Mouse (Mus musculus) frontal cortex, adult 2 months (tissue): ENCODE data around the gene Nme9. TPM values are rescaled to one million over a fixed set of nuclear protein-coding genes. Genes with fewer than 3 reads are reported as not detected.
A peak's percentile ranks its signal among the peaks of the same experiment; 100 is the strongest.

ENCODE experiments used
- DNase-seq, 2 experiments: peaks; one replicate each; pipeline ENCODE4 v3.0.0; 2022; ENCODE audit warnings: low spot score in 1 of 2; ENCODE audit errors: extremely low spot score in 1 of 2
- polyA plus RNA-seq: library from polyadenylated mRNA; depleted of rRNA; stranded (reverse); fragments of >200 nt; gene quantifications from 2 replicates; pipeline ENCODE4 v1.2.3, GENCODE M21; 2012; rRNA removed

The Nme9 gene
- polyA plus RNA-seq, 1 experiment, result not detected

- no peak for DNase-seq
Observed at GRCm38 (mm10) chr9:99471334-99471733, 20.1 kb downstream of the Nme9 start.

GRCm38 (mm10) chr9:99479181-99479711 is 28.0 kb downstream of the Nme9 start:
- DNase-seq, result peak in 1 of 2 experiments; percentile 72

GRCm38 (mm10) chr9:99480764-99481163 is 29.5 kb downstream of the Nme9 start:
- peak in 1 of 2 experiments; percentile 54 for DNase-seq

GRCm38 (mm10) chr9:99483191-99483590 is 31.9 kb downstream of the Nme9 start:
- no peak for DNase-seq

GRCm38 (mm10) chr9:99484632-99485031 is 33.4 kb downstream of the Nme9 start:
- no peak for DNase-seq

GRCm38 (mm10) chr9:99485144-99485543 is 33.9 kb downstream of the Nme9 start:
- no peak for DNase-seq

- no peak for DNase-seq
Observed at GRCm38 (mm10) chr9:99487126-99487695, 35.9 kb downstream of the Nme9 start.

- no peak for DNase-seq
Observed at GRCm38 (mm10) chr9:99487841-99488240, 36.6 kb downstream of the Nme9 start.

GRCm38 (mm10) chr9:99491050-99491449 is 39.8 kb downstream of the Nme9 start:
- no peak for DNase-seq

GRCm38 (mm10) chr9:99492634-99493200 is 41.4 kb downstream of the Nme9 start:
- DNase-seq, result no peak

- no peak for DNase-seq
Observed at GRCm38 (mm10) chr9:99499336-99499735, 48.1 kb downstream of the Nme9 start.

GRCm38 (mm10) chr9:99505875-99506274 is 54.6 kb downstream of the Nme9 start:
- DNase-seq, result no peak

Other genes starting within 250 kb of the Nme9 start
- not detected in 2 replicates for gene Faiml, start 214.2 kb upstream of the Nme9 start, polyA plus RNA-seq
- gene Cep70, start 208.1 kb upstream of the Nme9 start, polyA plus RNA-seq, result 19.0 and 21.1 TPM in 2 replicates
- 1.4 and 2.1 TPM in 2 replicates for gene Esyt3, start 92.9 kb upstream of the Nme9 start, polyA plus RNA-seq
- gene Mras, start 14.1 kb upstream of the Nme9 start, polyA plus RNA-seq, result 132 and 173 TPM in 2 replicates
- 53.4 and 57.1 TPM in 2 replicates for gene Armc8, start 117.4 kb downstream of the Nme9 start, polyA plus RNA-seq
- gene Dbr1, start 124.3 kb downstream of the Nme9 start, polyA plus RNA-seq, result 11.9 and 14.7 TPM in 2 replicates
- 0.06 and 0.11 TPM in 2 replicates for gene A4gnt, start 161.0 kb downstream of the Nme9 start, polyA plus RNA-seq
- 13.7 and 17.6 TPM in 2 replicates for gene Dzip1l, start 178.0 kb downstream of the Nme9 start, polyA plus RNA-seq